Mouse (Mus musculus) kidney, adult 2 months (tissue): ENCODE data around the gene Il10ra.

Experiments
- CTCF ChIP-seq: fragments of 200-500 bp; conservative IDR thresholded peaks from 2 replicates; pipeline ENCODE4 v1.5.1; 2011; ENCODE audit warnings: low read depth, mild to moderate bottlenecking, control low read depth, low read length, moderate library complexity, mixed read lengths; ENCODE audit not compliant: insufficient read depth, insufficient read length
- POLR2A ChIP-seq: fragments of 200-500 bp; IDR thresholded peaks from one replicate; pipeline ENCODE4 v1.6.1; 2011; ENCODE audit warnings: low read depth, low read length, control low read depth

GRCm38 (mm10) chr9:45311858-45312257, 42.9 kb upstream of the Il10ra start:
- TF ChIP-seq CTCF (no peak), POLR2A (no peak)
